Mouse (Mus musculus) frontal cortex, postnatal 14 days (tissue): ENCODE results near the gene Tmem184b.
A peak's percentile ranks its signal among the peaks of the same experiment; 100 is the strongest.

Experiments used
- DNase-seq, 2 experiments: peaks; one replicate each; pipeline ENCODE4 v3.0.0; 2022; ENCODE audit warnings: low spot score in 2 of 2

Gene Tmem184b

GRCm38 (mm10) chr15:79342641-79343337 is 60.6 kb downstream of the Tmem184b start:
- DNase-seq: no peak

- no peak for DNase-seq
Observed at GRCm38 (mm10) chr15:79338978-79339377, 64.4 kb downstream of the Tmem184b start.

GRCm38 (mm10) chr15:79335061-79335655 is 68.2 kb downstream of the Tmem184b start:
- DNase-seq: no peak

- no peak for DNase-seq
Observed at GRCm38 (mm10) chr15:79333409-79333808, 70.0 kb downstream of the Tmem184b start.

GRCm38 (mm10) chr15:79330521-79330920 is 72.8 kb downstream of the Tmem184b start:
- DNase-seq: no peak

GRCm38 (mm10) chr15:79329979-79330363 is 73.4 kb downstream of the Tmem184b start:
- no peak for DNase-seq

GRCm38 (mm10) chr15:79329346-79329978 is 73.9 kb downstream of the Tmem184b start:
- DNase-seq: no peak

- DNase-seq: no peak
Observed at GRCm38 (mm10) chr15:79328939-79329275, 74.5 kb downstream of the Tmem184b start.

GRCm38 (mm10) chr15:79328058-79328938 is 75.1 kb downstream of the Tmem184b start, which contains the start of gene Pla2g6:
Gene Pla2g6, minus strand, starts transcription at chr15:79328390.
- peak; percentile 97 to 98 for DNase-seq

- DNase-seq: no peak
Observed at GRCm38 (mm10) chr15:79326971-79327961, 76.1 kb downstream of the Tmem184b start.

GRCm38 (mm10) chr15:79326264-79326663 is 77.1 kb downstream of the Tmem184b start:
- DNase-seq: no peak

GRCm38 (mm10) chr15:79325742-79326141 is 77.6 kb downstream of the Tmem184b start:
- DNase-seq: no peak

- DNase-seq: no peak
Observed at GRCm38 (mm10) chr15:79324373-79324772, 79.0 kb downstream of the Tmem184b start.

- no peak for DNase-seq
Observed at GRCm38 (mm10) chr15:79323791-79324155, 79.6 kb downstream of the Tmem184b start.

- DNase-seq: no peak
Observed at GRCm38 (mm10) chr15:79322991-79323790, 80.2 kb downstream of the Tmem184b start.

- no peak for DNase-seq
Observed at GRCm38 (mm10) chr15:79322281-79322990, 80.9 kb downstream of the Tmem184b start.

- DNase-seq: no peak
Observed at GRCm38 (mm10) chr15:79321733-79322190, 81.6 kb downstream of the Tmem184b start.

- no peak for DNase-seq
Observed at GRCm38 (mm10) chr15:79313848-79314369, 89.5 kb downstream of the Tmem184b start.
